Mouse (Mus musculus) ES-Bruce4 (cell line): ENCODE data around the gene Runx2.

ENCODE experiments used
- CTCF ChIP-seq: IDR thresholded peaks from one replicate; pipeline ENCODE4 v1.8.1; 2011; ENCODE audit warnings: low read depth, low read length
- POLR2A ChIP-seq: IDR thresholded peaks from one replicate; pipeline ENCODE4 v1.8.1; 2011; ENCODE audit warnings: low read length; ENCODE audit not compliant: insufficient read depth

DNA sequence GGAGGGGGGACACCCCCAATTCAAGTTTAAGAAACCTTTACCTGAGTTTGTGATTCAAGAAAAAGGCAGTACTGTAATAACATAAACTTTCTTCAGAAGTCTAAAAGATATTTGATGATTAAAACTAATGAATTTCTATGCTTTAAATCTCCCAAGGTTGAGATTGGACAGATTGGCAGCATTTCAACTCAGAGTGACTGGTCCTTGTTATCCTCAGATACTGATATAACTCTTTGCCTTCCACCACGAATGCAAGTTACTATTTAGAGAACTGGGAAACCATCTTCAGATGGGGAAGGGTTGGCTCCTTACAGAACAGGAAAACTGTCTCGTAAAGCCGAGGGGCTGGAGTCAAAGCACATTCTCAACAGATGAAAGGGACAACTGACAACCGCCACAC, 172.5 kb downstream of the Runx2 start:
- no peak for TF ChIP-seq CTCF
- TF ChIP-seq POLR2A, result no peak
